Mouse (Mus musculus) testis, adult 2 months (tissue): ENCODE measurements around the gene Praf2.

ENCODE experiments used
- CTCF ChIP-seq: fragments of 200-500 bp; IDR thresholded peaks from 2 replicates; pipeline ENCODE4 v1.5.1; 2012; ENCODE audit warnings: low read depth, mild to moderate bottlenecking, inconsistent platforms, low read length, moderate library complexity; ENCODE audit not compliant: control insufficient read depth, insufficient read depth, insufficient replicate concordance
- POLR2A ChIP-seq: fragments of 200-500 bp; IDR thresholded peaks from 2 replicates; pipeline ENCODE4 v1.6.1; 2012; ENCODE audit warnings: low read depth, mild to moderate bottlenecking, inconsistent platforms, low read length, moderate library complexity; ENCODE audit not compliant: control insufficient read depth

- TF ChIP-seq CTCF, result no peak
- no peak for TF ChIP-seq POLR2A
Observed at GRCm38 (mm10) chrX:7765764-7766163, 37.5 kb downstream of the Praf2 start.
